Mouse (Mus musculus) urinary bladder, adult 2 months (tissue): ENCODE measurements around the gene Sema3a. TPM values are rescaled to one million over a fixed set of nuclear protein-coding genes. Genes with fewer than 3 reads are reported as not detected.
"Not testable (repeated sequence)": the region's sequence is repeated elsewhere in the genome, so short reads cannot be mapped to it uniquely, and the experiment has no call there.

ENCODE experiments used
- DNase-seq: peaks from one replicate; pipeline ENCODE4 v3.0.0; 2022; ENCODE audit warnings: low spot score
- polyA plus RNA-seq: library from polyadenylated mRNA; depleted of rRNA; stranded (reverse); fragments of >200 nt; gene quantifications from 2 replicates; pipeline ENCODE4 v1.2.3, GENCODE M21; 2012

The Sema3a gene
- polyA plus RNA-seq, 1 experiment: 13.1 TPM

DNA sequence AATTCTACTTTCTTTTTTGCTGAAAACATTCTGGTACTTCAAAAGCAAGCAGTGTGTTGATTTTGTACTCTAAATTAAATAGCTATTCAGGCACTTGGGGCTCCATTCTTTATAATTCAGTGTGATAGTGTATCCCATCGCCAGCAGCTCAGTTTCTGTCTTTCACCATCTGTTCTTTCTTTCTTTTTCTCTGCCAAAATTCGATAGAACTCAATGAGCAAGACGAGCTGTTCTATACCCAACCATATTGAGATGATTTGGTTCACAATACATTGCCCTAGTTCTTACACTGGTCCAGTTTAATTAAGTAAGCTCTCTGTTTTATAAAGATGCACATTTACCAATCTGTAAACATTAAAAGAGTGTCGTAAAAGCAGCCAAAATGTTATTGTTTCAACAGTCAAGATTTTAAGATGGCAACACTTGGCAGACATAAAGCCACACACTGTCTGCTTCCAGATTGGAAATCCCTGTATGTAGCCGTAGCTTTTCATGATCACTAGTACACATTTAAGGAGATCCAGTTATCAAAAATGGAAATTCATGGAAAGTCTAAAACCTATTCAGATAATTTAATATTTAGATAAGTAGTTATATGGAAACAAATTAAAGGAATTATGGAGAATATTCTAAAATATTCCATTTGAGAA lies 296.2 kb downstream of the Sema3a start:
- DNase-seq: no peak

DNA sequence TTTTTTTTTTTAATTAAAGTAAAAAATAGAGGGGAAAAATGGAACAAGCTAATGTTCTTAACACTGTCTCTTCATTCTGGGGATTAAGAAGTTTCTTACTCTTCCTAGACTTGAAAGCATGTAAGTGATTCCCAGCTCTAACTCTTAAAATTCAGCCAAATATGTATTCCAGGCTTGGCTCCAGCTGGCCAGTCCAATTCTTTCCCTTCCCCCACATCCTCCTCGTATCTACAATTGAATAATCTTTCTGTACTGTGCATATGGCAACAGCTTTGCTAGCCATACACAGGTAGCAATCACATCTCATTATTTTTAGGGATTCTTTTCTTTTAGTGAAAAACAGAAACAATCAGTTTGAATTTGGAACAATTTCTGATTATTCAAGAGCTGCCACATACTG lies 303.5 kb downstream of the Sema3a start:
- DNase-seq: no peak

DNA sequence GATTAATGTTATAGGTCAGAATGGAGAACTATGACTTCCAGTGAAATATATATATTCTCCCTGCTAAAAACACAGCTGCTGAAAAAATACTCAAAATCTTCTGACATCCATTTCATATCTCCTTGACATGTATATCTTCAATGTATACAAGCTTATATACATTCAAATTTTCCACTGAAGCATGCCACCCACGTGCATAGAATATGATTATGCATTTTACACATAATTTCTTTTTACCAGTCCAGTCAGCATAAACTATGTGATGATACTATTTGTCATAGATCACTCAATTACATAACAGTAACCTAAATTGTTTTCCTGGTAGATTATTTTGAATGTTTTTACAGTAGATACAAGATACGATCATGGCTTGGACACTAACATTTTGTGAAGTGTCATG lies 306.6 kb downstream of the Sema3a start:
- DNase-seq: no peak

DNA sequence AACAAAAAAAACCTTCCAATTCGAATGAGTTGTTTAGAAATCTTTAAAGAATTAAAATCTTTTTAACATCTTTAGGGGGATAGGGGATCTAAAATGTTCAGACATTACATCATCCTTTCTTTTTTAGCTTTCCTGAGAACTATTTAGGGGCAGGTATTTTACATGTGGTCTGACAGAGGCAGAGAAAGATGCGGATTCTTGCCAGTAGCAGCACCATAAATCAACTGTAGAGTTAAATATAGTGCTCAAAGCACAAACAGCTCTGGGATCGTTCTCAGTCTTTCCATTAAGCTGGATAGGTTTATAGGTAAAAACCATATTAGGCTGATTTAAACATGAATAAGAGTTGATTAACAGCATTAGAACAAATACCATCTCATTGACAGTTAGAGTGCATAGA lies 307.4 kb downstream of the Sema3a start:
- no peak for DNase-seq

DNA sequence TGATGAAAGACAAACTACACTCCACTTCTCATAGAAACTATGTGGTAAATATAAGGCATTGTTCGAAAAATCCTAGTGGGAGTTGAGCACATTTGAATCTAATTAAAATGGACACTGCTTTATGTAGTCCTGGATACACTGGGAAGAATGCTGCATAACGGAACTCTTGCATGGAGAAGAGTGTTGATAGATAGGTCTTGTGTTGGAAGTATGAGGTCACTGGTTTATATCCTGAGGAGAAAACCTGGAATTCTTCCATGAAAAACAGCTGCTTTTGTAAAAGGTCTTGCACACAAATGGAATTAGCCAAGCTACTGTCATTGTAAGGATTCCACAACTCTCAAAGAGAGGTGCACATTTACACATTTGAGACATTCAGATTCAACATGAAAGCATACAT lies 308.1 kb downstream of the Sema3a start:
- DNase-seq: no peak

DNA sequence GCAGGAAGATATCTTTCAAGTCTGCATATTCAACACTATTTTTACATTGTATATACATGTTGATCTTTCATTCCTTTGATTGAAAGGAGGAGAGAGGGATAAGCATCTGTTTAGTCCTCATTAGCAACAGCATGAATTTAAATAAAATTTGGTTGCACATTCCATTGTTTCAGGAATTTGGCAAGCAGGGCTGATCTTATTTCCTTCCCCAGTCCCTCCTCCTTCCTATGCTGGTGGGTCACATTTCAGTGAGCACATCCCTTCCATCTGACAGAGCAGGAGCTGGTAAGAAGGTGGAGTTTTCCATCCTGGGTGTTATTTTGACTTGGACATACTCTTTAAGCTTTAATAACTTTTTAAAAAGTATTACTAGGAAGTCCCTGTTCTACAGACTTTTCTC lies 315.9 kb downstream of the Sema3a start:
- no peak for DNase-seq

DNA sequence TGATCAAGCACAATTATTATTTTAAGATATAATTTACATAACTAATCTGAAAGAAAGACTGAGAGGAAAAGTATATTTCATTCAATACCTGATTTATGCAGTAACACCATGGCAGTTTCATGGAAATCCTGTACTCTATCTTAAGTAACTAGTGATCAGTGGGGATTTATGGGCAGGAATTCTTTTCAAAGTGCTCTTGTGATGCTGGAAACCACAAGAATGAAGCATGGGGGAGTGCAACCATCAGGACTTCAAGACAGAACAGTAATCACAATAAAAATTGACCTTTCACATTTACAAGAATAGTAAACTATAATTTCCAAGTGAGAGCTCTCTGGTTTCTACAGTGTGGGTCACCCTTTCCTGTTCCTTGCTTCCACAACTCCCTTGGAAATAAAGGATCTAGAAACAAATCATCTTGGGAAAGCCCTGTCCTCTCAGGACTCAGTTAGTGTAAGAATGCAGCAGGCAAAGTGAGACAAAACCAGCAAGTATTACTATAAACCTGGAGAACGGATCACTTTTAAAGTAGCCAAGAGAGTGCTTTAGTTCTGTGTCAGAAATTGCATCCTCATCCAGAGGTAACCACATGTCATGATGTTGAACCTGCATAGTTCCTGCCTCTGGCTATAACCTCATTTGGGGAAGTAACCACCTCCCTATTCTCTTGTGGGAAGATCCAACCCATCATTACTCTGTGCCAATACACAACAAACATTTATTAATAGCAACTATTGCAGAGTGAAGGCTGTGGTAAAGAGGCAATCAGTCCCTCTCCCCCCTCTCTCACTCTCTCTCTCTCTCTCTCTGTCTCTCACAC lies 335.2 kb downstream of the Sema3a start:
- DNase-seq: no peak

DNA sequence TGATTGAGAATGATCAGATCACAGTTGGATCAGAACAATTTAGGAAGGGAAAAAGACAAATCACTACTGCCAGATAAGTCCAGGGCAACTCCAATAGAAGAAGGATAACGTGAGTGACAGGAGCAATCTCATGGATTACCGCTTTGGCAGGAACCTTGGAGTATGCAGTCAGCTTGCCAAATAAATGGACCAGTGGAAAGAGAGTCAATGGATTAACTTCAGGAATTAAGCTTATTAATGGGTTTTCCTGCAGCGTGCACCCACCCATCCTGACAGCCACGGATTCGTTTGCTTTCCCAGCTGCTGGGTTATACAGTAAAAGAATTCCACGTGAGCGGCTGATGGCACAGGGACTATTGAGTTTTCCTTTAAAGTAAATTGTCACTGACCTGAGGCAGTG lies 343.6 kb downstream of the Sema3a start:
- DNase-seq: no peak

DNA sequence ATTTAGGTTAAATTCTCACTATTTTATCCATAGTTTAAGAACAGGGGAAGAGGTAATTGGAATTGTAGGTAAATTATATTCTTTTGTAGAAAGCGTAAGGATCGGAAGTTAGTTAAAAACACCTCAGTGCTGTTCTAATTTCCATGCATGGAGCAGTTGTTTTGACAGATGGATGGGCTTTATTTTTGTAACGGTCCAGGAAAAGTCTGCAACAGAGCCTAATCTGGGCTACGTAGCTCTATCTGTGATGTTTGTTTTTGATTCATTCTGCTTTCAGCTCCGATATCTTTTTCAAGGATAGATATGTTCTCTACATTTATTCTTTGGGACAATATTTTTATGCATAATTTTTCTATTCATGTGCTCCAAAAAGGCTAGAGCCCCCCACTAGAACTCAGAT lies 344.2 kb downstream of the Sema3a start:
- DNase-seq: no peak

DNA sequence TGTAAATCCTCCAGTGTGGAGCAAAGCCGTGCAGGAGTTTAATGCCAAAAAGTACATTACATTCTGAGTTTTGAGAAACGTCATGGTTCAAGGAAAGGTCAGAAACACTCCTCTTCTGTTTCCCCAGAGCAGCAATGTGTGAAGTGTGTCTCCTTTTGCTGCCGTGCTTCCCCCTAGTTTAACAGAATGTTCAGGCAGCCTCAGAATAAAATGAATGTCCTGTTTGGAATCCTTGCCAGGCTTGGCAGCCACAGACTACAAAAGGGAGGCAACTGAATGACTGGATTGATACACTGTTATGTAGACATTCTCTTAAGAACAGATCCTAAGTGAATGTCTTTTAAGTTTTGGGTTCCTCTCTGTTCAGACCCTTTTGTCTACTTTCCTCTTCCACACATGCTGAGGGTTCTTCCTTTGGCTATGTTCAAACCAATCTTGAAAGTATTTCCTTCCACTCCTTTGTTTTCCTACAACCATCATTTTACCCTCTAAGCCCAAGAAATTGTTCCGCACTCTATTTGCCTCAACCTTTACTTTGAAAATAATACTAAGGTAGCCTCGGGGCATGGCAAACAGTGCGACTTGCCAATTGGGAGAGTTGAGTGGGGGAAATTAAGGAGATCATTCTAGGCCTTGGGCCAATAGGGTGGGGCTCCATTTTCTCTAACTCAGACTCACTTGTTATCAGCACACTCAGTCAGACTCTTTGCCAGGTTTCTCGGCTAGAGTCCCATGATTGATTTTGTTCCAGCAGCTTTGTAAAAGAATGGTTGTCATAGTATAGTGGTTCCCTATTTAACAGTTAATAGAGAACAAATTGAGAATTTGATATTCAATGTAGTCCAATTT lies 345.1 kb downstream of the Sema3a start:
- DNase-seq: no peak

DNA sequence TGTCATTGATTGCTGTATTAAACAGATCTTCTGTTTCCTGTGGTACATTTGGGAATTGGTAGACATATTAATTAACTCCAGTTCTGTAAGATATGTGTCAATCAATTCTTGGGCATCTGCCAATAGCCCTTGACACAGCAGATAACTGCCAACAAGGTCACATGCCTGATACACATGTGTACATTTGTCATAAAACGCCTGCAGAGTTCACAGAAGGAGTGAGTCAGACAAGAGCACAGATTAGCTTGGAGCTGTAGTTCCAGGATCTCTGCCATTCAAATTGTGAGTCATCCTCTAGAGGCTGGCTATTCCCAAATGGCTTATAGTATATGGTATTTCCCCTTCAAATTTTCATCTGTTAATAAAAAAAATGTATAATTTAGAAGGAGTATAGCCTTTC lies 352.4 kb downstream of the Sema3a start:
- DNase-seq: no peak

DNA sequence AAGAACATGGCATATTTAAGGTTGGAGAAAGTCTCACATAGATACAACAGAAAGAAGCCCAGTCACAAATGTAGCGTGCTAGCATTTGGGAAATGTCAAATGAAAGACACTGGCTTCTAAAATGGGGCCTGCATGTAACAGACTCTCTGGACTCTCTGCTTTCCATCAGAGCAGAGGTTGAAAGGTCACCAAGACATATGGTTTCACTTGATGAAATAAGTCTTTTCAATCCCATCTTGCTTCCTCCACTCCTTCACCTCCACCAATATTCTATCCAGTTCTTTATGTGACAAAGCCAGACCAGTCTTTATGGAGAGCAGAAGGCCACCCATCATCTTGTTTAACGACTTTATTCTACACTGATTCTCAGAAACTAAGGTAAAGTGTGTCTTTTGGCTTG lies 363.5 kb downstream of the Sema3a start:
- no peak for DNase-seq

DNA sequence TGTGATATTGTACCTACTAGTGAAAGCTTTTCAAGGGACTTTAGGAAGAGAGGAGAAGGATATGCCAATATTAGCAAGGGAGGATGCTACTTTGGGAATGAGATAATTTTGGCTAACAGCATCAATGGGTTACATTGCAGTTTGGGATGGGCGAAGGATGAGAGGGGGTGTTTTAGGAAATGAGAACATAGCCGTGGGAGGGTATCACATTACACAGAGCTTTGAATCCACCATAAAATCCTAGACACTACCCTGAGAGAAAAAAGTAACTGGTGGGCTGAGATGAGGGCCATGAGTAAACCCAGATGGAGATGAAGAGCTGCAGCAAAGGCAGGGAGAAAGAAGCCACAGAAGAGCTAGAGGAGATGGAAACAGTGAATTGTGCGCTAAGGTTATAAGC lies 370.8 kb downstream of the Sema3a start:
- DNase-seq: not testable (repeated sequence)

DNA sequence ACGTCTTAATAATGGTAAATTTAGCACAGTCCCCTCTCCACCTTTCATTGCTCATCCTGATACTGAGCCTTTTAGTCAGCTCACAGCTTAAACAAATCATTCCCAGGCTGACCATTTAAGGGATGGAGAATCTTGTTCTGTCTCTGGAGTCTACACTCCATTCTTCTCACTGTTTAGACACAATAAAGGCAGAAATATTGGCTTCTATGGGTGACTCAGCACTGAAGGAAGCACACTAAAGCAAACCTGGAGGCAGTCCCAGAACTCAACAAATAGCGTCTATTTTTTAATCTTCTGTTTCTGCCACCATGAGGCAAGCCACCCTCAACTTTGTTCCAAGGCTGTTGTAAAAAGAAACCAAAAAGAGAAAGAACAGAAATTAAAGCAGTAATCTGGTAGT lies 374.6 kb downstream of the Sema3a start:
- DNase-seq: no peak

DNA sequence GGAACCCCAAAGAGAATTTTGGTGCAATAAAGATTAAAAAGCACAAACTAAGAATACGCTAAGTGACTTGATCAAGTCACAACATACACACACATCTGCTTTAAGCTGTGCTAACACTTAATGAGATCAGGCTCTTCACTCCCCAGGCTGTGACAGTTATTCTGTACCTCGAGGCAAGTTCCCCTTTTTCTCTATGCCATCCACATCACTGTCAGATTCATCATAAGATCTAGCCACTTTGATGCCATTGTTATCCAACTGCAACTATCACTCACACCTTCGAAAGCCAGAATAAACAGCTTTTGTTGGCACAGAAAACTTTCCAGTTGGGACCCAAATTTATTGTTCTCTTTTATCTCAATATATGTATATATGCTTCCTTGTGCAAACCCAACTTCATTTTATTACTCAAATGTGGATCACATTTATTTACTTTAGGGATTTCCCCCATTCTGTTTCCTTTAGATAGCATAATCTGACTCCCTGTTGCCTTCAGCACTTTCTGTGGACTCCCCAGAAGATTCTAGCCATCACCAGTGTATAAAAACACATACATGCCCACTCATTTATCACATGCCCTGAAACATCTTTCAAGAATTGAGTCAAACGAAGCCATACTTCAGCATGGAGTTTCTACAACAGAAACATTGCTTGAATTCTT lies 380.8 kb downstream of the Sema3a start:
- DNase-seq: no peak

DNA sequence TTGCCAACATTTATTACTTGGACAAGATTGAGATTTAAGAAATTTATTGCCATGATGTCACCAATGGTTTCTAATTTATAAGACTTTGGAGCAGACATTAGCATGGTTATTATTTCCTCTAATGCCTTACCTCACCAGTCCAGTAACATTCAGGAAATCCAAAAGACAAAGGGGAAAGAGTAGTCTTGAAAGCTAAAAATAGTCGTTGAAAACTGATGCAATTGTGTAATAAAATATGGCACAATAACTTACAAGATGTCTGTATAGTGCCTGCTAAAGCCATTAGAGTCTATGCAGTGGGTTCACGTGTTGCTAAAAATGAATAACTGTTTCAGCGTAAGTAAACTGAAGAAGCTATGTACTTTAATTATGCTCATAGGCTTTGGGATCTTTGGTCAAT lies 383.9 kb downstream of the Sema3a start:
- DNase-seq: no peak

DNA sequence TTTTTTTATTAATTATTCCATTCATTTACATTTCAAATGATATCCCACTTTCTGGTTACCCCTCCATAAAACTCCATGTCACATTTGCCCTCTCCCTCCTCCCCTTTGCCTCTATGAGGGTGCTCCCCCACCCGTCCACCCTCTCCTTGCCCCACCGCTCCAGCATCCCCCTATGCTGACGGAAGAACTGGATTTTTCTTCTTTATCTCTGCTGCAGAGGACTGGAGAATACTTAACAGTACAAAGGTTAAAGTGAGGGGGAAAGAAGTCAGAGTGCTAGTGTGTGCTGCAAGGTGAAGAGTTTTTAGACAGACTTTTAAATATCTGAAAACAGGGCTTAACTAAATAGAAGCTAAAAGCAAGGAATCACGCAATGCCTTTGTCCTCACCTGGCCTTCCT lies 391.8 kb downstream of the Sema3a start:
- no peak for DNase-seq

DNA sequence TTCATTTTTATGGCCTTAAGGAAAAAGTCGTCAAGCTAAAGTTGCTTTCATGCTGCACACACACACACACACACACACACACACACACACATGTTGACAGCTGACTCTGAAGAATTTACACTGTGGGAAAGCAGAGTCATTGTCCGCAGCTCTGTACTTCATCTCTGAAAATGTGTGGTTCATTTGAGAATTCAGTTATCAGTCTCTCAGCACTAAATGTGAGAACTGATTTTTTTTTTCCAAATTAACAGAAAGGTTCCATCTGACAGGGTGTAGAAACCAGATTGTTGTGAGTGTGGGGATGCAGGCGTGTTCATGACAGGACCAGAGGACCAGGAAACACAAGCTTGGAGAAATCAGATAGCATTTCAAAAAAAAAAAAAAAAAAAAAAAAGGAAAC lies 400.4 kb downstream of the Sema3a start:
- no peak for DNase-seq

DNA sequence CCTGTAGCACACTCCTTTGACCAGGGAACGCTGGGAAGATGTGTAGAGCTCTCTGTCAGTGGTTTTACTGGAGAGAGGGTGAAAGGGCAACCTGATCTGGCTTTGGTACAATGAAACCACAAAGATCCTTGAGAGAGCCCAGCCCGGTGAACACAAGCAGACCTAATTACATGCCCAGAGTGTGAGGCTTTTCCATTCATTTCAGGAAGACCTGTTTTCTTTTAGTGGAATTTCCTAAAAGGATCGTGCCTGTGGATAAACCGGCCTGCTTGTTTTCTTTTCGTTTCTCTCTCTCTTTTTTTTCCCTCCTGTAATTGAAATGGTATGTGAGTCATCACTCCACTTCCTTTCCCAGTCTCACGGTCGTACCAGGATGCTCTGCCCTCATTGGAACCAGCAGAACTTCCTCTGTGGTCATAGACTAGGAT lies 401.8 kb downstream of the Sema3a start:
- no peak for DNase-seq

DNA sequence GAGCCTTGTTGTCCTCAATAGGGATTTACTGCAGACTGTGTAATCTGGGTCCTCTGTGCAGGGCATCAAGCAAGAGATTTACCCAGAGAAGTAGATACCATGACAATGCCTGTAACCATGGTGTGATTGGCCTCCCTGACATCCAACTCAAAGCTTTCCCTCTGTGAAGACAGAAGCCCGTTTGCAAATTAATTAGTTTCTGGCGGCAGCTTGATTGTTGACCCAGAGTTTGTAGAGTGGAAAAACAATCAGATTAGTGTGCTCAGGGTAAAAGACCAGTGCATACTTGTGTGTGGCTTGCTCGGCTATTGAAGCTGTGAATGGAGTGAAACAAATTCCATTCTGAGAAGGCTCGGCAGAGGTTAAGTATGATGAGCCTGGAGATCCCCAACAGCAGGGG lies 404.0 kb downstream of the Sema3a start:
- no peak for DNase-seq

DNA sequence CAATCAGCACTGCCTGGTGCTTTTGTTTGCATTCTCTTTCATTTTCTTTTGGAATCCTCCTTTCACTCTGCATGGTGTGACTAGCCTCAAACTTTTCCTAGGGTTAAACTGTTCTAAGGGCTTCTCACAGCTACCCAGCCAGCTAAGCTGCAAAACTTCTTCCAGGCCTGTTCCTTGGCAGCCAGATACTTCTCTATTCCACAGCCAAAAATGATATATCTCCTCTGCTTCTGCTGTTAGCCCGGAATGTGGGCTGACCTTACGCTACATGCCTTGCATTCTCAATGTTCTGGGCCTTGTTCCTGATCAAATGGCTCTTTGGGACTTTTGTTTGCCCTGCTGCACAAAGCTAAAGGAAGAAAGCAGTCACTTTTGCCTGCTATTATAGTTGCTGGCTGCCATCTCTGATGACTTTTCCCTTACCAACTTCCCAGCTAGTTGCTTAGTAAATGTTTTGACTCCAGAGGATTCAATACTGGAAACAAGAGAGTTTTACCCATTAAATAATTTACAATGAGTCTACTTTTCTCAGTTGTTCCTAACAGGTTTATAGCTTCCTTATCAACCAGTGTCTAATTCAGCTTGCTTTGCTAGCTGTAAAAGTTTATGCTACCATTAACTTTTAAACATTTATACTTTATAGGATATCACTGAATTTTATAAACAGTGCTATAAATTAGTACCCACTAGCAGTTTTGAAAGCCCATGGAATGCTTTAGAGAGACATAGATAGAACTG lies 422.4 kb downstream of the Sema3a start:
- DNase-seq: no peak

DNA sequence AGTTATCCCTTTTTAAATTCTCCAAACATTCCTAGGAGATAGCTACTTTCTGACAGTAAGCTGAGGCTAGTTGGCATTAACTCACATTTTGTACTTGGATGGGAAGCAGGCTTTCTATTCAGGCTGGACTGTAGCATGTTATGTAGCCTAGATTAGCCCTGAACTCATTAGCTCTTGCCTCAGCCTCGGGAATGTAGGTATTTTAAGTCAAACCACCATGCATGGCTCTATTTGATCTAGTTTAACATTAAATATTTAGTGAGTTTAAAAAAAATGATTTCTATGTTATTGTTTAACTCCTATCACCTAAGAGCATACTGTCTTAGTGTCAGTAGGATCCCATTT lies 423.0 kb downstream of the Sema3a start:
- no peak for DNase-seq
